Mouse (Mus musculus): ENCODE results near the gene Muc3.
"Not testable (repeated sequence)": the region's sequence is repeated elsewhere in the genome, so short reads cannot be mapped to it uniquely, and the experiment has no call there.

The Muc3 gene

GRCm38 (mm10) chr5:137121280-137121679, 27.8 kb downstream of the Muc3 start:
- DNase-seq: no peak

GRCm38 (mm10) chr5:137118878-137119277, 30.2 kb downstream of the Muc3 start:
- DNase-seq: no peak

- not testable (repeated sequence) for DNase-seq
These were observed 31.1 kb downstream of the Muc3 start for GRCm38 (mm10) chr5:137117994-137118393.

GRCm38 (mm10) chr5:137116987-137117386, 32.1 kb downstream of the Muc3 start:
- no peak for DNase-seq

GRCm38 (mm10) chr5:137115866-137116847, 33.0 kb downstream of the Muc3 start, which contains the start of gene Trim56:
Gene Trim56 (minus strand): TSS chr5:137116209.
- DNase-seq: peak; percentile 80 to 84

- no peak for DNase-seq
These were observed 34.1 kb downstream of the Muc3 start for GRCm38 (mm10) chr5:137114891-137115561.

- no peak for DNase-seq
These were observed 37.3 kb downstream of the Muc3 start for GRCm38 (mm10) chr5:137111542-137112408.

GRCm38 (mm10) chr5:137110863-137111262, 38.3 kb downstream of the Muc3 start:
- no peak for DNase-seq

- DNase-seq: peak in 1 of 2 experiments; percentile 39
These were observed 39.1 kb downstream of the Muc3 start for GRCm38 (mm10) chr5:137109941-137110593.

- no peak for DNase-seq
These were observed 41.0 kb downstream of the Muc3 start for GRCm38 (mm10) chr5:137108111-137108510.

- DNase-seq: peak; percentile 70 to 82
These were observed 41.5 kb downstream of the Muc3 start for GRCm38 (mm10) chr5:137107670-137108069.

- DNase-seq: peak; percentile 63 to 90
These were observed 42.1 kb downstream of the Muc3 start for GRCm38 (mm10) chr5:137107024-137107423.

- no peak for DNase-seq
These were observed 42.7 kb downstream of the Muc3 start for GRCm38 (mm10) chr5:137106434-137106833.

GRCm38 (mm10) chr5:137103969-137104368, 45.2 kb downstream of the Muc3 start:
- DNase-seq: no peak

- DNase-seq: no peak
These were observed 46.3 kb downstream of the Muc3 start for GRCm38 (mm10) chr5:137102575-137103522.

- DNase-seq: no peak
These were observed 47.0 kb downstream of the Muc3 start for GRCm38 (mm10) chr5:137102078-137102477.

GRCm38 (mm10) chr5:137100660-137101059, 48.5 kb downstream of the Muc3 start:
- DNase-seq: no peak

GRCm38 (mm10) chr5:137098418-137098817, 50.7 kb downstream of the Muc3 start:
- DNase-seq: no peak

GRCm38 (mm10) chr5:137096037-137096436, 53.1 kb downstream of the Muc3 start:
- peak; percentile 54 to 60 for DNase-seq

GRCm38 (mm10) chr5:137095135-137095534, 54.0 kb downstream of the Muc3 start:
- no peak for DNase-seq

- DNase-seq: no peak
These were observed 55.4 kb downstream of the Muc3 start for GRCm38 (mm10) chr5:137093720-137094119.
